Mouse (Mus musculus) bone marrow macrophage, adult 2 months (primary cell): ENCODE measurements around the gene Scube1. TPM values are rescaled to one million over a fixed set of nuclear protein-coding genes. Genes with fewer than 3 reads are reported as not detected.

ENCODE experiments used
- H3K27ac ChIP-seq: 2 replicates; pipeline ENCODE4 v1.5.1; 2012; ENCODE audit warnings: low read depth, low read length; ENCODE audit not compliant: insufficient read depth
- H3K4me1 ChIP-seq: 2 replicates; pipeline ENCODE4 v1.6.1; 2012; ENCODE audit warnings: low read length; ENCODE audit not compliant: control insufficient read depth, insufficient read depth
- H3K4me3 ChIP-seq: 2 replicates; pipeline ENCODE4 v1.5.1; 2012; ENCODE audit warnings: mild to moderate bottlenecking, low read length, moderate library complexity; ENCODE audit not compliant: insufficient read depth
- CTCF ChIP-seq: IDR thresholded peaks from 2 replicates; pipeline ENCODE4 v1.5.1; 2012; ENCODE audit warnings: low read depth, mild to moderate bottlenecking, low read length, moderate library complexity
- POLR2A ChIP-seq: IDR thresholded peaks from 2 replicates; pipeline ENCODE4 v1.6.1; 2012; ENCODE audit warnings: mild to moderate bottlenecking, low read depth, low read length, borderline replicate concordance
- polyA plus RNA-seq: library from polyadenylated mRNA; stranded (reverse); fragments of >200 nt; gene quantifications from 2 replicates; pipeline ENCODE4 v1.2.4, GENCODE M21; 2012; ENCODE audit not compliant: missing spikeins, insufficient read depth, insufficient read length

Gene Scube1
- polyA plus RNA-seq, 1 experiment = not detected

- Histone ChIP-seq H3K4me3 (no peak overlapping the region), H3K27ac (no peak overlapping the region), H3K4me1 (no peaks in the 10 kb centered on the region)
- TF ChIP-seq POLR2A = no peak
- no peak for TF ChIP-seq CTCF
Observed at GRCm38 (mm10) chr15:83634076-83634475, 90.7 kb downstream of the Scube1 start.

- TF ChIP-seq POLR2A = no peak
- H3K4me3 ChIP-seq = no peak overlapping the region
- no peaks in the 10 kb centered on the region for H3K4me1 ChIP-seq
Observed at GRCm38 (mm10) chr15:83631071-83631470, 93.8 kb downstream of the Scube1 start.

GRCm38 (mm10) chr15:83629716-83630115 is 95.1 kb downstream of the Scube1 start:
- TF ChIP-seq CTCF = no peak
- no peak for TF ChIP-seq POLR2A
- Histone ChIP-seq H3K4me3 (no peak overlapping the region), H3K27ac (no peak overlapping the region), H3K4me1 (no peaks in the 10 kb centered on the region)

More at GRCm38 (mm10) chr15:83631071-83631470, 93.8 kb downstream of the Scube1 start:
- no peak overlapping the region for H3K27ac ChIP-seq

DNA sequence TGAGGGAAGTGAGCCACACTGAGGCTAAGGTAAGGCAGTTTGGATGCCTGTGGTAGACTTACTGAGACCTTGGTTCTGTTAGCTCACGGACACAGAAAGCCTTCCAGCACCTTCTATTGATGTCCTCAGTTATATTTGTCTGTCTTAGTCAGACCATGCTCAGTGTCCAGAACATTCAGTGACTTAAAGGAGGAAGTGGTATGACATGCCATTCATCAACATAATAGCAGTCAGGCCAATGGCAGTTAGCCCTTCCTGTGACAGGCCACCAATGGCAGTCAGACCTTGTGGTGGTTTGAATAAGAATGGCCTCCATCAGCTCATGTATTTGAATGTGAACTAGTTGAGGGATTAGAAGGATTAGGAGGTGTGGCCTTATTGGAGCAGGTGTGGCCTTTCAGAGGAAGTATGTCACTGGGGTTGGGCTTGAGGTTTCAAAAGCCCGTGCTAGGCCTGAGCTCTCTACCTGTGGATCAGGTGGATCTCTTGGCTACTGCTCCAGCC is 98.6 kb downstream of the Scube1 start:
- Histone ChIP-seq H3K4me3 (no peak overlapping the region), H3K27ac (no peak overlapping the region), H3K4me1 (no peaks in the 10 kb centered on the region)
- no peak for TF ChIP-seq CTCF

GRCm38 (mm10) chr15:83615245-83615644 is 109.6 kb downstream of the Scube1 start:
- H3K4me1 ChIP-seq = no peaks in the 10 kb centered on the region
- no peak overlapping the region for H3K4me3 ChIP-seq
- H3K27ac ChIP-seq = no peak overlapping the region
- TF ChIP-seq CTCF = no peak
- TF ChIP-seq POLR2A = no peak

DNA sequence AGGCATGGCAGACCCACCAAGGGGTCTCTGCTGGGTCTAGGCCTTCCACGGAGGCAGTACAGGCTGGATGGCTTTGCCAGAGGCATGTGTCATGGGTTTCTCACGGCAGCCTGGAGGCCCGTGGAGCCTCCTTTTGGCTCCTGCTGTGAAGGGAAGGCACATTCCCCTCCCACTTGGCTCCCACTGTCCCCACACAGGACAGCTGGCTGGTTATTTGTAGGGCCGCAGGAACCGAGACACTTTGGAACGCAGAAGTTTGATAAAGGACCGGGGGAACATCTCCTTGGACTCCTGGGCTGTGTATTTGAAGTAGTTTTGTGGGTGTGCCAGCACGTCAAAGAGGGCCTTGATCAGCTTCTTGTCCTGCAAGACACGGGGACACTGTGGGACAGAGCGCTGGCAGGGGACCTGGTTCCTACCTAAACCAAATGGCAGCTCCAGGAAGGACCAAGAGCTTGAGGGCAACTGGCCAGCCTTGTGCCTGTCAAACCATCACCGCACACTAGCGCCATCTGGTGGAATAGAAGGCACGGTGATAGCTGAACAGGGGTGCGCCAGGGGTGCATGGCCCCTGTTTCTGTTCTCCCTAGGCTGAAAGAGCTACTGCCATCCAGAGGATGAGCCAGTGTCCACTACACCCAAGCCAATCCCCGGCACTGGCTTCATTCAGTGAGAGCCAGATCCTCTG is 117.6 kb downstream of the Scube1 start:
- TF ChIP-seq CTCF = peak; percentile 77
- TF ChIP-seq POLR2A = no peak
- Histone ChIP-seq H3K4me3 (no peak overlapping the region), H3K4me1 (peaks cover 12% of the 10 kb centered on the region), H3K27ac (no peak overlapping the region)

DNA sequence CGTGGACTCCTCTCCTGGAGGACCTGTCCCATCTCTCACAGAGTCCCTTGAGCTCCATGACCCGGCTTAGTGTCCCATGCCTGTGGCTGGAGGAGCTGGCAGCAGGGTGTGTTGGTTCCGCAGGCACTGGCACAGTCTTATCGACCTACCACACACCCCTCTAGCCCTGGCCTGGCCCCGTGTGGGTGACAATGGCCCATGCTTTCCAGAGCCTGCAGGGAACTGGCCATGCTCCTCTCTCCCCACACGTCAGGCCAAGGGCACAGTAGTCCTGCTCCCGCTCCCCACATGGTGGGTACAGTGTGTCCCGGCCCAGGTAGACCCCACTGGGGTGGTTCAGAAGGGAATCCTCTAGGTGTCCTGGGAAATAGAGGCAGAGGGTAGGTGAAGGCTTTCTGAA is 118.1 kb downstream of the Scube1 start:
- TF ChIP-seq POLR2A (no peak), CTCF (no peak)
- H3K4me3 ChIP-seq = no peak overlapping the region
- H3K27ac ChIP-seq = no peak overlapping the region
- peaks cover 16% of the 10 kb centered on the region for H3K4me1 ChIP-seq

GRCm38 (mm10) chr15:83606216-83606615 is 118.6 kb downstream of the Scube1 start:
- no peak overlapping the region for H3K4me3 ChIP-seq
- peaks cover 19% of the 10 kb centered on the region for H3K4me1 ChIP-seq
- H3K27ac ChIP-seq = no peak overlapping the region
- TF ChIP-seq CTCF (no peak), POLR2A (no peak)

DNA sequence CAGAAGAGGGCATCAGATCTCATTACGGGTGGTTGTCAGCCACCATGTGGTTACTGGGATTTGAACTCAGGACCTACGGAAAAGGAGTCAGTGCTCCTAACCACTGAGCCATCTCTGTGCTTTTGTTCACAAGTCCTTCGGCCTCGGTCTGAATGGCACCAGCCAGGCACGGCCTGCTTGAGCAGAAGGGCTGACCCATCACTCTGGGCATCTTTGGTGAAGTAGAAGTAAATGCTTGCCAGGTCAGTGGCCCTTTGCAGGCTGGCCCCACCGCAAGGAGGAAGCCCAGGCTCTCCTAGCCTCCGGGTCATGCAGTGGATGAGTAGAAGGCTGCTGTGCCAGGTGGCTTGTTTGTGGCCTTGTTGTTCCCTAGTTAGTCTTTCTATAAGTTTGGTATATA is 121.4 kb downstream of the Scube1 start:
- Histone ChIP-seq H3K4me3 (no peak overlapping the region), H3K4me1 (peaks cover 24% of the 10 kb centered on the region), H3K27ac (no peak overlapping the region; the same call in 1 of the 2 replicates)
- TF ChIP-seq POLR2A (no peak), CTCF (no peak)

DNA sequence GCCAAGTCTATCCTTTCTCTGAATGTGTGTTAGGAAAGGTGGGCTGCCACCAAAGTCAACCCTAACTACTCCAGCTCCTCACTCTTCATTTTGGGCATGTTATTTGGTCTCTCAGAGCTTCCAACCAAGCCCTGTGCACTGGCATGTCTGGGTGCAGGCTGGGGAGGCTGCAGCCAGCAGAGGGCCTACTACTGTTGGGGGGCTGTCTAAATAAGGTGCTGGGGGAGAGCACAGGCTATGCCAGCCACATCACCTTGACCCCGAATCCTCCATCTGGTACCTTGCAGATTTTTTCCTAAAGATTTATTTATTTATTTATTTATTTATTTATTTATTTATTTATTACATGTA is 121.8 kb downstream of the Scube1 start:
- peaks cover 24% of the 10 kb centered on the region for H3K4me1 ChIP-seq
- H3K4me3 ChIP-seq = no peak overlapping the region
- H3K27ac ChIP-seq = peak overlapping the region; percentile 84
- TF ChIP-seq POLR2A (no peak), CTCF (no peak)
